Mouse (Mus musculus) neural tube, embryonic 12.5 days (tissue): ENCODE measurements at regions not wholly inside any gene's neighbourhood (a gene's known extent, or its start where the extent isn't known, plus 50 kb on each side); places are given as distances from the start of the nearest gene placed in this dataset.

Experiments used
- ATAC-seq: fragments of 200-750 bp; cut with Nextera tagmentation; 2 replicates; pipeline ENCODE4 v1.8.0; 2017; ENCODE audit warnings: low read depth, mild to moderate bottlenecking, moderate TSS enrichment, moderate library complexity; ENCODE audit not compliant: low FRiP score
- H3K27ac ChIP-seq: fragments of 300-500 bp; sonication (generic); 2 replicates; pipeline ENCODE4 v1.5.1; 2016
- H3K27me3 ChIP-seq: fragments of 300-500 bp; sonication (generic); replicated peaks from 2 replicates; pipeline ENCODE4 v1.6.1; 2016; ENCODE audit warnings: mild to moderate bottlenecking
- H3K36me3 ChIP-seq: fragments of 300-500 bp; sonication (generic); 2 replicates; pipeline ENCODE4 v1.6.1; 2016; ENCODE audit warnings: mild to moderate bottlenecking
- H3K4me1 ChIP-seq: fragments of 300-500 bp; sonication (generic); 2 replicates; pipeline ENCODE4 v1.6.1; 2016
- H3K4me2 ChIP-seq: fragments of 300-500 bp; sonication (generic); replicated peaks from 2 replicates; pipeline ENCODE4 v1.6.1; 2016; ENCODE audit warnings: mild to moderate bottlenecking
- H3K4me3 ChIP-seq: fragments of 300-500 bp; sonication (generic); 2 replicates; pipeline ENCODE4 v1.5.1; 2016
- H3K9ac ChIP-seq: fragments of 300-500 bp; sonication (generic); 2 replicates; pipeline ENCODE4 v1.6.1; 2016; ENCODE audit warnings: mild to moderate bottlenecking
- H3K9me3 ChIP-seq: fragments of 300-500 bp; sonication (generic); 2 replicates; pipeline ENCODE4 v1.6.1; 2016; ENCODE audit warnings: mild to moderate bottlenecking
- WGBS: fragments of 180-500 bp; shearing (Covaris S2); methylation state at CpG from one replicate; pipeline ENCODE4 v1.1.7; 2016; 5-methylcytosine and 5-hydroxymethylcytosine counted together

- 60% methylated on average over 10 of the region's 10 CpGs for WGBS
- ATAC-seq = no peak
- no peak overlapping the region for H3K27ac ChIP-seq
These were observed 79.0 kb downstream of the Arl4c start for GRCm38 (mm10) chr1:88623040-88623439.

GRCm38 (mm10) chr1:88622356-88622755 lies 79.7 kb downstream of the Arl4c start:
- WGBS = 81% methylated on average over 6 of the region's 6 CpGs
- H3K36me3 ChIP-seq = no peaks in the 10 kb centered on the region
- no peaks in the 10 kb centered on the region for H3K27me3 ChIP-seq
- no peak overlapping the region for H3K4me3 ChIP-seq
- ATAC-seq = no peak
- no peak overlapping the region for H3K9ac ChIP-seq
- no peak overlapping the region for H3K4me2 ChIP-seq
- 0 out of 2 replicates have a peak, but pooled peaks cover 3% of the 10 kb centered on the region for H3K4me1 ChIP-seq
- H3K9me3 ChIP-seq = no peaks in the 10 kb centered on the region
- H3K27ac ChIP-seq = no peak overlapping the region

More at GRCm38 (mm10) chr1:88623040-88623439, 79.0 kb downstream of the Arl4c start:
- H3K4me1 ChIP-seq = 0 out of 2 replicates have a peak, but pooled peaks cover 3% of the 10 kb centered on the region
- H3K9me3 ChIP-seq = no peaks in the 10 kb centered on the region
- no peaks in the 10 kb centered on the region for H3K36me3 ChIP-seq
- H3K27me3 ChIP-seq = no peaks in the 10 kb centered on the region
- H3K4me3 ChIP-seq = no peak overlapping the region
- no peak overlapping the region for H3K9ac ChIP-seq
- H3K4me2 ChIP-seq = no peak overlapping the region

GRCm38 (mm10) chr1:88621214-88621613 lies 80.8 kb downstream of the Arl4c start:
- no peaks in the 10 kb centered on the region for H3K36me3 ChIP-seq
- WGBS = 75% methylated on average over 2 of the region's 2 CpGs

GRCm38 (mm10) chr1:88613007-88613406 lies 89.0 kb downstream of the Arl4c start:
- Histone ChIP-seq H3K9ac (no peak overlapping the region), H3K27me3 (no peaks in the 10 kb centered on the region), H3K36me3 (no peaks in the 10 kb centered on the region), H3K4me2 (no peak overlapping the region), H3K4me1 (peaks cover 11% of the 10 kb centered on the region), H3K9me3 (no peaks in the 10 kb centered on the region), H3K4me3 (no peak overlapping the region), H3K27ac (no peak overlapping the region)
- 10% methylated on average over 2 of the region's 2 CpGs for WGBS
- ATAC-seq = no peak

More at GRCm38 (mm10) chr1:88621214-88621613, 80.8 kb downstream of the Arl4c start:
- Histone ChIP-seq H3K4me1 (0 out of 2 replicates have a peak, but pooled peaks cover 3% of the 10 kb centered on the region), H3K27me3 (no peaks in the 10 kb centered on the region), H3K27ac (no peak overlapping the region), H3K4me3 (no peak overlapping the region), H3K9ac (no peak overlapping the region), H3K9me3 (no peaks in the 10 kb centered on the region), H3K4me2 (no peak overlapping the region)
- no peak for ATAC-seq

DNA sequence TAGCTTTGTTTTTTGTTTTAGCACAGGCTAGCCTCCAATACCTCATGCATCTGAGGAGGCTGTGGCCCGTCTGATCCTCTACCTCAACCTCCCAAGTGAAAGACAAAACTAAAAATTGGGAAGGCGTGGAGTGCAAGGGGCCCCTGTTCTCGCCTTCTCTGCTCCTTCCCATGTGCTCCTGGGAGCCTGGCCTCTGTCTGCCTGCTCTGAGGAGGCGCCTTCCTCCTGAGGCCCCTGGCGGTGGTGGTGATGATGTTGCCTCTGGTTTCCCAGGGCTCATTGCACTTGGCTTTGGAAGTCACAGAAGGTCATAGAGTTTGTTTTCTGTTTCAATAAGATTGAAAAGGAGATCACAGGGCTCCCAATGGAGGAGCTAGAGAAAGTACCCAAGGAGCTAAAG lies 90.8 kb downstream of the Arl4c start:
- no peak overlapping the region for H3K4me3 ChIP-seq
- no peak overlapping the region for H3K27ac ChIP-seq
- H3K9me3 ChIP-seq = no peaks in the 10 kb centered on the region
- no peak for ATAC-seq
- no peaks in the 10 kb centered on the region for H3K36me3 ChIP-seq
- peaks cover 11% of the 10 kb centered on the region for H3K4me1 ChIP-seq
- no peaks in the 10 kb centered on the region for H3K27me3 ChIP-seq
- 78% methylated on average over 5 of the region's 5 CpGs for WGBS
- H3K4me2 ChIP-seq = no peak overlapping the region
- H3K9ac ChIP-seq = no peak overlapping the region

GRCm38 (mm10) chr1:88610810-88611209 lies 91.2 kb downstream of the Arl4c start:
- 93% methylated on average over 9 of the region's 9 CpGs for WGBS
- H3K9me3 ChIP-seq = no peaks in the 10 kb centered on the region
- peaks cover 11% of the 10 kb centered on the region for H3K4me1 ChIP-seq
- no peaks in the 10 kb centered on the region for H3K36me3 ChIP-seq
- H3K27me3 ChIP-seq = no peaks in the 10 kb centered on the region
- no peak overlapping the region for H3K4me3 ChIP-seq
- no peak overlapping the region for H3K4me2 ChIP-seq
- ATAC-seq = no peak
- no peak overlapping the region for H3K9ac ChIP-seq
- no peak overlapping the region for H3K27ac ChIP-seq

GRCm38 (mm10) chr1:88608826-88609225 lies 93.2 kb downstream of the Arl4c start:
- peaks cover 11% of the 10 kb centered on the region for H3K4me1 ChIP-seq
- no peak for ATAC-seq
- H3K27me3 ChIP-seq = no peaks in the 10 kb centered on the region
- WGBS = 42% methylated on average over 8 of the region's 8 CpGs
- H3K9ac ChIP-seq = no peak overlapping the region
- H3K4me2 ChIP-seq = no peak overlapping the region
- H3K27ac ChIP-seq = no peak overlapping the region
- H3K4me3 ChIP-seq = no peak overlapping the region
- H3K36me3 ChIP-seq = no peaks in the 10 kb centered on the region
- no peaks in the 10 kb centered on the region for H3K9me3 ChIP-seq

- Histone ChIP-seq H3K9ac (no peak overlapping the region), H3K36me3 (no peaks in the 10 kb centered on the region), H3K4me3 (no peak overlapping the region), H3K4me2 (no peak overlapping the region), H3K4me1 (peaks cover 10% of the 10 kb centered on the region), H3K9me3 (no peaks in the 10 kb centered on the region), H3K27ac (no peak overlapping the region), H3K27me3 (no peaks in the 10 kb centered on the region)
- no peak for ATAC-seq
- 48% methylated on average over 8 of the region's 8 CpGs for WGBS
These were observed 93.8 kb downstream of the Arl4c start for GRCm38 (mm10) chr1:88608236-88608635.

GRCm38 (mm10) chr1:88605616-88606190 lies 95.8 kb upstream of the Glrp1 start:
- H3K4me3 ChIP-seq = no peak overlapping the region
- no peaks in the 10 kb centered on the region for H3K4me1 ChIP-seq
- 59% methylated on average over 14 of the region's 14 CpGs for WGBS
- H3K27ac ChIP-seq = no peak overlapping the region
- no peak overlapping the region for H3K9ac ChIP-seq
- H3K4me2 ChIP-seq = no peak overlapping the region
- H3K36me3 ChIP-seq = no peaks in the 10 kb centered on the region
- no peaks in the 10 kb centered on the region for H3K27me3 ChIP-seq
- ATAC-seq = no peak
- H3K9me3 ChIP-seq = no peaks in the 10 kb centered on the region

DNA sequence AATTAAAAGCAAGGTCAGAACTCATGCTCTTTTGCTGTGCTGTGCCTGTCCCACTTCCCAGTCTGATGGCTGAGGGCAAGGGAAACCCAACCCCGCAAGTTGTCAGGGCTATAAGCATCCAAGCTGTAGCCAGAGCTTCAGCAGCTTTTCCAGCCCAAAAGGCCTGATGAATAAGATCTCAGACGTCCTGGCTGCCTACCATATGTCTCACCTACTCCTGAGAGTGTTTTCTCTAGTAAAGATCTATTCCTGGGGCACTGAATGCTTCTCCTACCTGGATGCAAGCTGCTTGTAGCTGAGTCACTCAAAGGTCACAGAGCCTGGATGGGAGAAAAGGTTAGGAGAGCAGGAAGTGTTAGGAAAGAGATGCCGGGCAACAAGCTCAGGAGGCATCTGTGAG lies 92.4 kb upstream of the Glrp1 start:
- Histone ChIP-seq H3K9me3 (no peaks in the 10 kb centered on the region), H3K4me1 (no peaks in the 10 kb centered on the region), H3K4me2 (no peak overlapping the region), H3K36me3 (no peaks in the 10 kb centered on the region), H3K9ac (no peak overlapping the region), H3K4me3 (no peak overlapping the region), H3K27ac (no peak overlapping the region), H3K27me3 (no peaks in the 10 kb centered on the region)
- no peak for ATAC-seq
- WGBS = 72% methylated on average over 3 of the region's 3 CpGs

GRCm38 (mm10) chr1:88601801-88602200 lies 91.9 kb upstream of the Glrp1 start:
- Histone ChIP-seq H3K27me3 (no peaks in the 10 kb centered on the region), H3K27ac (no peak overlapping the region), H3K4me3 (no peak overlapping the region), H3K9ac (no peak overlapping the region), H3K4me2 (no peak overlapping the region), H3K4me1 (no peaks in the 10 kb centered on the region), H3K36me3 (no peaks in the 10 kb centered on the region), H3K9me3 (no peaks in the 10 kb centered on the region)
- WGBS = 82% methylated on average over 7 of the region's 8 CpGs
- ATAC-seq = no peak

DNA sequence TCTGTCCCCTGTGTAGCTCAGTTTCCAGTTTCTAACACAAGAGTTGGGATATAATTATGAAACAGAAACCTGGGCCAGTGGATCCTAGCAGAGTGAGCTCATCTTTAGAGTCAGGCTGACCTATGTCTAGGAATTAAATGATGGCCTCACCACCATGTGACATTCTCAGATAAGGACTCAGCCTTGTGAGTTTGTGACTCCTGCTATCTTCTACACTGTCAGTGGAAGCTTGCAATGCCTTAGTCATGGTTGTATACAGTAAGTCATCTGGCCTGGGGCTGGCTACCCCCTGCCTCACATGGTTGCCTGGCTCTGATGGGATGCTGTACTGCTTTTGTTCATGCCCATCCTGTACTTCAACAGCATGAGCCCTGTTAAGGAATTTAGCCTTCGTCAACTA lies 90.3 kb upstream of the Glrp1 start:
- Histone ChIP-seq H3K9ac (no peak overlapping the region), H3K27me3 (no peaks in the 10 kb centered on the region), H3K4me3 (no peak overlapping the region), H3K27ac (no peak overlapping the region), H3K9me3 (no peaks in the 10 kb centered on the region), H3K36me3 (no peaks in the 10 kb centered on the region), H3K4me2 (no peak overlapping the region), H3K4me1 (no peaks in the 10 kb centered on the region)
- 84% methylated on average over 1 of the region's 1 CpGs for WGBS
- no peak for ATAC-seq

DNA sequence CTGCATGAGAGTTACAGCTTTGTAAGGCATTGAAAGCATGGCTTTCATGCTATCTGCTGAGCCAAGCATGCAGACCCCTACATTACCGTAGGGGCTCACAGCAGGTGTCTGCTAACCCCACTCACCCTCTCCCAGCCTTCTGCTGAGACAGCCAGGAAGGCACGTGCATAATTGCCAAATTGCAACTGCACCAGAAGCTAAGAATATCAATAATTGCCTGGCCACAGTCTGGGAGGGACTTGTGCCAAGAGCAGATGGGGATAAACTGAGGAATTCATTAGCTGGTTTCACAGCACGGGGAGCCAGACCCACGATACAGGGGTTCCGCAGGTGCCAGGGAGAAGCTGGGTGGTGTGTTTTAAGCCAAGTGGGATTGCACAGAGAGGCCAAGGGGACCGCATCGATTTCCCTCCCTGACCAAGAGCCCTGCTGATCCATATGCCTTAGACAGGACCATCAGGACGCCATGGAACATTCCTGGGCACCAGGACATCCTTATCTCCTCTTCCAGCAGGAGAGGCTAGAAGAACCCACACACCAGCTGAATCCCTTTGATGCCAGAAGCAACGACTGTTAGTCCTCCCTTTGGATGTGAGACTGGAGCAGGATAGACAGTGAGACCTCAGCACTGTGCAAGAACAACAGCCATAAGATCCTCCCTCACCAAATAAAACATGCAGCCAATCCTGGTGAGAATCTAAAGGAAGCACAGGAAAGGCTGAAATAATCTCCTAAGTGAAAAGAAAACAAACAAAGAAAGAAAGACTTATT lies 84.8 kb upstream of the Glrp1 start:
- Histone ChIP-seq H3K4me1 (no peaks in the 10 kb centered on the region), H3K9ac (no peak overlapping the region), H3K36me3 (no peaks in the 10 kb centered on the region), H3K4me3 (no peak overlapping the region), H3K27me3 (no peaks in the 10 kb centered on the region), H3K4me2 (no peak overlapping the region), H3K27ac (no peak overlapping the region), H3K9me3 (no peaks in the 10 kb centered on the region)
- ATAC-seq = no peak
- 51% methylated on average over 9 of the region's 9 CpGs for WGBS
